Mouse (Mus musculus): Measurements from ENCODE around the gene Nodal.

- TF ChIP-seq POLR2AphosphoS5 (IDR thresholded peaks at IDR 0.05; ENCODE audit: borderline replicate concordance, low read depth, low read length), result no peak
- TF ChIP-seq POLR2A (IDR thresholded peaks at IDR 0.05; ENCODE audit: control insufficient read depth in 1 of 2, insufficient read depth in 1 of 2, low read depth in 1 of 2, low read length in 2 of 2, poor library complexity in 1 of 2), result no peak
- no peak for TF ChIP-seq RAD21 (IDR thresholded peaks at IDR 0.05; ENCODE audit: low read depth, low read length)
- TF ChIP-seq UBTF (IDR thresholded peaks at IDR 0.05; ENCODE audit: borderline replicate concordance, insufficient read depth, low read depth, low read length), result no peak
- TF ChIP-seq SIN3A (IDR thresholded peaks at IDR 0.05; ENCODE audit: low read length), result no peak
- no peak for TF ChIP-seq CTCF (IDR thresholded peaks at IDR 0.05 in 2 of 3, conservative IDR thresholded peaks at IDR 0.05 in 1 of 3; ENCODE audit: control insufficient read depth in 1 of 3, insufficient read depth in 1 of 3, low read depth in 2 of 3, low read length in 3 of 3, poor library complexity in 1 of 3, severe bottlenecking in 1 of 3)
- TF ChIP-seq CHD2 (IDR thresholded peaks at IDR 0.05; ENCODE audit: low read length), result no peak
- no peak for TF ChIP-seq USF1 (IDR thresholded peaks at IDR 0.05; ENCODE audit: low read depth, low read length)
- TF ChIP-seq ZMIZ1 (IDR thresholded peaks at IDR 0.05; ENCODE audit: low read depth, low read length), result no peak
These were observed 17.4 kb upstream of the Nodal start for GRCm38 (mm10) chr10:61400407-61400806.

Measured in MEL (cell line).